Mouse (Mus musculus) bone marrow macrophage, adult 2 months (primary cell): ENCODE results near the gene Pcare.

Source experiments
- CTCF ChIP-seq: IDR thresholded peaks from 2 replicates; pipeline ENCODE4 v1.5.1; 2012; ENCODE audit warnings: low read depth, mild to moderate bottlenecking, low read length, moderate library complexity
- POLR2A ChIP-seq: IDR thresholded peaks from 2 replicates; pipeline ENCODE4 v1.6.1; 2012; ENCODE audit warnings: mild to moderate bottlenecking, low read depth, low read length, borderline replicate concordance

DNA sequence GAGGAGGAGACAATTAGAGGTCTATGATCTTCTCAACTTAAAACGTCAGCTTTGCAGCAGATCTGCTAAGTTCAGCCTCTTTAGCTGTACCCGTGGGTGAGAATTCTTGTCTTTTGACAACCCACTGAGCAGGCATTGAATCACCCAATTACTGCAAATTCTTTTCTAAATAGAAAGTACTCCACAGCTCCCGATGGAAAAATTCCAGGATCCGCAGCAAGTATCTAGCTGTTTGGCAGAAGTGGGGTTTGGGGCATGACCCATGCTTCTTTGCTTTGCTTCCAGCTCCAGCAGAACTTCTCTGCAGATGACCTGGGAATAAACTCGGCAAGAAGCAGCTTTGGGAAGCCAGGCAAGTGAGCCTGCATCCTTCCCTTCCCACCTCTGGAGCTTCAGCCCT lies 9.8 kb downstream of the Pcare start:
- TF ChIP-seq CTCF (no peak), POLR2A (no peak)
